Mouse (Mus musculus) CD8-positive naive resting alpha-beta T cell, adult 2 months (primary cell): ENCODE measurements around the gene Tysnd1.
A peak's percentile ranks its signal among the peaks of the same experiment; 100 is the strongest.

Experiments
- DNase-seq, 2 experiments: peaks; one replicate each; pipeline ENCODE4 v3.0.0; 2022; ENCODE audit warnings: low read depth in 2 of 2, low spot score in 2 of 2

Tysnd1 gene

GRCm38 (mm10) chr10:61680015-61680913 is 15.1 kb upstream of the Tysnd1 start, which contains the start of gene Sar1a:
Gene Sar1a, plus strand, starts transcription at chr10:61680299.
- peak; percentile 97 to 99 for DNase-seq

GRCm38 (mm10) chr10:61689405-61689804 is 5.9 kb upstream of the Tysnd1 start:
- DNase-seq, result no peak

- no peak for DNase-seq
These were observed 1.8 kb upstream of the Tysnd1 start for GRCm38 (mm10) chr10:61693563-61693962.

GRCm38 (mm10) chr10:61695703-61696559 is 617 bp downstream of the Tysnd1 start:
- peak in 1 of 2 experiments; percentile 19 for DNase-seq

GRCm38 (mm10) chr10:61696560-61696823 is 1.2 kb downstream of the Tysnd1 start:
- no peak for DNase-seq

- no peak for DNase-seq
These were observed 1.7 kb downstream of the Tysnd1 start for GRCm38 (mm10) chr10:61697028-61697427.

GRCm38 (mm10) chr10:61704663-61705062 is 9.3 kb downstream of the Tysnd1 start:
- no peak for DNase-seq

- no peak for DNase-seq
These were observed 11.4 kb downstream of the Tysnd1 start for GRCm38 (mm10) chr10:61706412-61707375.

GRCm38 (mm10) chr10:61713601-61714000 is 18.3 kb downstream of the Tysnd1 start:
- DNase-seq, result no peak

GRCm38 (mm10) chr10:61714146-61714545 is 18.8 kb downstream of the Tysnd1 start:
- no peak for DNase-seq

GRCm38 (mm10) chr10:61714771-61715461 is 19.6 kb downstream of the Tysnd1 start, which contains the start of gene Aifm2:
Gene Aifm2, plus strand, starts transcription at chr10:61715263.
- DNase-seq, result no peak

- no peak for DNase-seq
These were observed 20.1 kb downstream of the Tysnd1 start for GRCm38 (mm10) chr10:61715462-61715837.

GRCm38 (mm10) chr10:61715996-61716864 is 20.9 kb downstream of the Tysnd1 start:
- DNase-seq, result no peak

- DNase-seq, result no peak
These were observed 22.3 kb downstream of the Tysnd1 start for GRCm38 (mm10) chr10:61717406-61718296.

GRCm38 (mm10) chr10:61720331-61720730 is 25.0 kb downstream of the Tysnd1 start:
- DNase-seq, result no peak

GRCm38 (mm10) chr10:61722215-61722614 is 26.9 kb downstream of the Tysnd1 start:
- DNase-seq, result no peak

- DNase-seq, result no peak
These were observed 28.0 kb downstream of the Tysnd1 start for GRCm38 (mm10) chr10:61723271-61723670.

- DNase-seq, result no peak
These were observed 33.9 kb downstream of the Tysnd1 start for GRCm38 (mm10) chr10:61729181-61729580.
